Mouse (Mus musculus) heart, embryonic 14.5 days (tissue): Measurements from ENCODE around the gene Spdef. TPM values are rescaled to one million over a fixed set of nuclear protein-coding genes. Genes with fewer than 3 reads are reported as not detected.

Source experiments
- ATAC-seq: fragments of 200-750 bp; cut with Nextera tagmentation; 2 replicates; pipeline ENCODE4 v1.8.0; 2017; ENCODE audit warnings: low read depth, moderate TSS enrichment; ENCODE audit not compliant: insufficient number of reproducible peaks, insufficient read depth, low FRiP score
- H3K27ac ChIP-seq, 2 experiments: fragments of 200-500 bp in 1 of 2; fragments of 300-500 bp in 1 of 2; sonication (generic) in 1 of 2; replicated peaks in 1 of 2; 2 replicates each; pipeline ENCODE4 v1.5.1; 2012 to 2014; ENCODE audit warnings: low read depth in 2 of 2, low read length in 2 of 2, control low read depth in 1 of 2, mild to moderate bottlenecking in 1 of 2, mixed read lengths in 1 of 2; ENCODE audit not compliant: control insufficient read depth in 1 of 2, insufficient read depth in 1 of 2
- H3K27me3 ChIP-seq: fragments of 300-500 bp; sonication (generic); 2 replicates; pipeline ENCODE4 v1.6.1; 2014; ENCODE audit warnings: mild to moderate bottlenecking, low read length, control low read depth; ENCODE audit not compliant: control insufficient read depth, insufficient read depth
- H3K36me3 ChIP-seq: fragments of 300-500 bp; sonication (generic); 2 replicates; pipeline ENCODE4 v1.6.1; 2014; ENCODE audit warnings: mild to moderate bottlenecking, control low read depth, low read length, mixed read lengths; ENCODE audit not compliant: control insufficient read depth, insufficient read depth
- H3K4me1 ChIP-seq, 2 experiments: fragments of 200-500 bp in 1 of 2; fragments of 300-500 bp in 1 of 2; sonication (generic) in 1 of 2; 2 replicates each; pipeline ENCODE4 v1.6.1; 2012 to 2014; ENCODE audit warnings: low read length in 2 of 2, control low read depth in 1 of 2, mixed read lengths in 1 of 2; ENCODE audit not compliant: control insufficient read depth in 2 of 2, insufficient read depth in 2 of 2
- H3K4me2 ChIP-seq: fragments of 300-500 bp; sonication (generic); 2 replicates; pipeline ENCODE4 v1.6.1; 2014; ENCODE audit warnings: mild to moderate bottlenecking, low read length
- H3K4me3 ChIP-seq, 2 experiments: fragments of 200-500 bp in 1 of 2; fragments of 300-500 bp in 1 of 2; sonication (generic) in 1 of 2; 2 replicates each; pipeline ENCODE4 v1.5.1; 2012 to 2014; ENCODE audit warnings: low read length in 2 of 2, mild to moderate bottlenecking in 2 of 2, control low read depth in 1 of 2, low read depth in 1 of 2, moderate library complexity in 1 of 2; ENCODE audit not compliant: control insufficient read depth in 1 of 2, insufficient read depth in 1 of 2
- H3K9ac ChIP-seq: fragments of 300-500 bp; sonication (generic); 2 replicates; pipeline ENCODE4 v1.6.1; 2014; ENCODE audit warnings: mild to moderate bottlenecking, low read length
- H3K9me3 ChIP-seq: fragments of 300-500 bp; sonication (generic); 2 replicates; pipeline ENCODE4 v1.6.1; 2016; ENCODE audit warnings: low read length, control low read depth; ENCODE audit not compliant: control insufficient read depth
- WGBS: fragments of 180-500 bp; shearing (Covaris S2); extraction: QIAGEN DNeasy Blood & Tissue Kit; methylation state at CpG from one replicate; pipeline ENCODE4 v1.1.7; 2014; 5-methylcytosine and 5-hydroxymethylcytosine counted together
- polyA plus RNA-seq: library from polyadenylated mRNA; unstranded; fragments of >200 nt; fragmentation: Nextera tagmentation; extraction: Ambion mirVana; gene quantifications from 2 replicates; pipeline ENCODE4 v1.2.1, GENCODE M21; 2014

Spdef gene
- polyA plus RNA-seq, 1 experiment from 2014 or later = 0.14 TPM

DNA sequence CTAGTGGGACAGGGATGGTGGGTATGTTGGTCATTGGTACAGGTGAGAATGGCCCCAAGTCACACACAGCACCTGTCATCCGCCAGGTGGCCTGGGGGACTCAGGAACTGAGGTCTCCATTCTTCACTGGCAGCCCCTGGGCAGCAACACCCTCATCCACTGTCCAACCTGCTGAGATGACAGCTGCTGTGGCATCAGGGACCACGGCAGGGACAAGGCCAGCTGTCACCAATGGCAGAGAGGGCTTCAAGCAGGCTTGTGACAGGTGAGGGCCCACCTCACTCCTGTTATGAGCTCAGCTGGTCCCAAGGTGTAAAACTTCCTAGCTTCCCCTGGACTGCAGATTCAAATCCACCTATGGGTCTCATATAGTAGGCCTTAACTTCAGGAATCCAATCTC, 19.4 kb upstream of the Spdef start:
- H3K4me3 ChIP-seq = no peak overlapping the region
- H3K4me1 ChIP-seq = no peaks in the 10 kb centered on the region; a peak in 1 of 4 replicates
- H3K27ac ChIP-seq = no peak overlapping the region
- no peaks in the 10 kb centered on the region for H3K9me3 ChIP-seq
- no peak overlapping the region for H3K4me2 ChIP-seq
- no peak for ATAC-seq
- H3K36me3 ChIP-seq = peaks cover 4% of the 10 kb centered on the region
- H3K27me3 ChIP-seq = no peaks in the 10 kb centered on the region
- WGBS = 96% methylated on average over 2 of the region's 2 CpGs
- no peak overlapping the region for H3K9ac ChIP-seq

DNA sequence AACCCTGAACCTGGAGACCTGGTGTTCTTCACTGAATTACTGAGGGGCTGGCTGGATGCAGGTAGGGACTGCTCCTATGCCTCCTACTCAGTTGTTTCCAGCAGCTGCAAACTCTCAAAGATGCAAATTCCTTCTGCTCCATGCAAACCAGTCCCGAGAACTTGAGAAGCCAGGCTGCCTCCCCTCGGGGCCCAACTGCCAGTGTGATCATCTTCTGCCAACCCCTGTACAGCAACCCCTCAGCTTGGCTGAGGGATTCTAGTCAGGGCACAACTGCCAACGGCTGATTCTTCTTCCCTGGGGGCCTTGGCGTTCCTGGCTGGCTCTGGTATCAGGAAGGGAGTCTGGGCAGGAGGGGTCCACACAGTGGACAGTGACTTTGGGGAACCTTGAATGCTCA, 17.7 kb upstream of the Spdef start:
- Histone ChIP-seq H3K4me3 (no peak overlapping the region), H3K9me3 (no peaks in the 10 kb centered on the region), H3K4me1 (peaks cover 0 to 2% of the 10 kb centered on the region in 2 experiments; a peak in 1 of 4 replicates), H3K36me3 (no peaks in the 10 kb centered on the region), H3K4me2 (no peak overlapping the region), H3K27me3 (no peaks in the 10 kb centered on the region), H3K9ac (no peak overlapping the region), H3K27ac (no peak overlapping the region)
- WGBS = 57% methylated on average over 4 of the region's 4 CpGs
- no peak for ATAC-seq

DNA sequence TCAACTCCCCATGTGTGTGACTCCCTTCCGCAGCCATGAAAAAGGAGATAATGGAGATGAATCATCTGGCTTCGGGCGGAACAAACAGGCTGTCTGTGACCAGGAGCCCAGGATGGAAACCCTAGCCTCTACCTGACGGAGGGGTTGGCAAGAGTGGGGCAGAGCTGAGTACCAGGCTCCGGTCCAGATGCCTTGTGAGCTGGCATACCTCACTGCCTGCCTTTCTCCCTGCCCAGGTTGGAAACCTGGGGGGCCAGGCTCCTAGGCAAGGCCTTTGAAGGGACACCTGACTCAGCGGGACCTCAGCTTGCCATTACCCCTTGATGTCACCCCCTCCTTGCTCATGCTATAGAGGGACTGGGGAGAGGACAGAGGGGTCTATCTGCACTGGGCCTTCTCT, 12.2 kb upstream of the Spdef start:
- no peaks in the 10 kb centered on the region for H3K9me3 ChIP-seq
- no peaks in the 10 kb centered on the region for H3K27me3 ChIP-seq
- no peak overlapping the region for H3K27ac ChIP-seq
- H3K4me2 ChIP-seq = no peak overlapping the region
- peaks cover 0 to 2% of the 10 kb centered on the region in 2 experiments; a peak in 1 of 4 replicates for H3K4me1 ChIP-seq
- H3K36me3 ChIP-seq = no peaks in the 10 kb centered on the region
- no peak overlapping the region for H3K9ac ChIP-seq
- no peak overlapping the region for H3K4me3 ChIP-seq
- 82% methylated on average over 6 of the region's 6 CpGs for WGBS
- no peak for ATAC-seq

DNA sequence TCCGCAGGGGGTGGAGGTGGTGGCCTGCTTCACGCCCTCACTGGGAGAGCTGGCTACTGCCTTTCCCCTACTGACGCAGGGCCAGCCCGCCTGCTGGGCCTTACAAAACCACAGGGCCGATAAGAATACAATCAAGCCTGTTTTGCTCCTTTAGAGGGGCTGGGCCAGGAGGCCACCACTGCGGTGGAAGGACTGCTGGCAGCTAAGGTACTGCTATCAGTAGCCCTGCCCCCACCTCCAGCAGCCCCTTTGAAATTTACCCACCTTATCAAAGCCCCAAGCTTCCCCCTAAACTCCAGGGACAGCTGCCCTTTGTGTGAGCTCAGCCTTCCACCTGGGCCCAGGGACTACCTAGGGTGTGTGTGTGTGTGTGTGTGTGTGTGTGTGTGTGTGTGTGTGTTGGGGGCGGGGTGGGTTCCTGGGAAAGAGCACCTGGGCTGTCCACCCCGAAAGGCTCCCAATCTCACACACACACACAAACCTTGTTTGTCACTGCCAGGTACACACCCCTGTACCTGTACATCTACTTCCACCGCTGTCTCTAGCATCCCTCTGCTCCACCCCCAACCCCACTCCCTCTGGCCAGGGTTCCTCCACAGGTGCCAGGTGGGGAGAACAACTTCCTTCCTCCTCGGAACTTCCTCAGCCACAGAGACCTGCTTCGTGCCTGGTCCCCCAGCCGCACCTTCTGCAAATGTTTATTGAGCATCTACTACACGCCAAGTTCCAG, 5.8 kb upstream of the Spdef start:
- H3K27me3 ChIP-seq = no peaks in the 10 kb centered on the region
- H3K9me3 ChIP-seq = no peaks in the 10 kb centered on the region
- no peak overlapping the region for H3K27ac ChIP-seq
- 18% methylated on average over 13 of the region's 13 CpGs for WGBS
- no peak overlapping the region for H3K9ac ChIP-seq
- ATAC-seq = no peak
- H3K4me3 ChIP-seq = no peak overlapping the region
- H3K36me3 ChIP-seq = no peaks in the 10 kb centered on the region
- peaks cover 9 to 14% of the 10 kb centered on the region in 2 experiments; a peak in 3 of 4 replicates for H3K4me1 ChIP-seq
- no peak overlapping the region for H3K4me2 ChIP-seq

DNA sequence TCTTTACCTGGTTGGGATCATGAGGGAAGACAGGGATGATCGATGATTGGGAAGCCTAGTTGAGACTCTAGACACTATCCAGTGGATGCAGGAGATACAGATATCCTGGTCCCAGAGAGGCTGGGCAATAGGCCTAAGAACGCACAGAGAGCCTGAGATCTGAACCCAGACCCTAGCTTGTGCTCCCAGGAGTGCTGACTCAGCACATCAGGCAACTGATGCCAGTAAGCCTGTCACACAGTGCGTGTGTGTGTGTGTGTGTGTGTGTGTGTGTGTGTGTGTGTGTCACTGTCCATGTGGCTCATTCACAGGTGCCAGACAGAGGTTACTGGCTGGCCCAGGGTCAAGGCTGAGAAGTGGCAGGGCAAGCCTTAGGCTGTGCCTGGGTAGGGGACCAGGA, 3.9 kb upstream of the Spdef start:
- H3K27me3 ChIP-seq = no peaks in the 10 kb centered on the region
- H3K9me3 ChIP-seq = no peaks in the 10 kb centered on the region
- 72% methylated on average over 2 of the region's 3 CpGs for WGBS
- no peak overlapping the region for H3K4me3 ChIP-seq
- H3K36me3 ChIP-seq = no peaks in the 10 kb centered on the region
- ATAC-seq = no peak
- no peak overlapping the region for H3K4me2 ChIP-seq
- peaks cover 9 to 14% of the 10 kb centered on the region in 2 experiments; a peak in 3 of 4 replicates for H3K4me1 ChIP-seq
- H3K27ac ChIP-seq = no peak overlapping the region
- no peak overlapping the region for H3K9ac ChIP-seq

DNA sequence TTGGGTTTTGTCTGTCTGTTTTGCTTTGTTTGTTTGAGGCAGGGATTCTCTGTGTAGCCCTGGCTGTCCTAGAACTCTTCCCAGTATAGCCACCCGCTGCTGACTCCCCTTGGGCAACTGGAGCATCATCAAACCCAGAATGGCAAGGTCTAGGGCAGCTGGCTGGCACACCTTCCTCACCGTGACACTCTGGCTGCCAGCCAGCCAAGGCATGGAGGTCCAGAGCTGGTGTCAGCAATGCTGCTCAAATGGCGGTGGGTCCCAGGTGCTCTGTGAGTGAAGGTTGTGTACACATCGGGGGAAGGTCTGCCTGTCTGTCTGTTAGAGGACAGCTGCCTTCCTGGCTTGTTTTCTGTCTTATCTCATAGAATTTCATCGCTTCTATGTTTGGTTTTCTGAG, 3.4 kb upstream of the Spdef start:
- 51% methylated on average over 5 of the region's 5 CpGs for WGBS
- H3K36me3 ChIP-seq = no peaks in the 10 kb centered on the region
- H3K27me3 ChIP-seq = no peaks in the 10 kb centered on the region
- no peak overlapping the region for H3K9ac ChIP-seq
- no peak overlapping the region for H3K4me3 ChIP-seq
- H3K27ac ChIP-seq = no peak overlapping the region
- peaks cover 9 to 14% of the 10 kb centered on the region in 2 experiments; a peak in 3 of 4 replicates for H3K4me1 ChIP-seq
- no peak overlapping the region for H3K4me2 ChIP-seq
- ATAC-seq = no peak
- no peaks in the 10 kb centered on the region for H3K9me3 ChIP-seq

DNA sequence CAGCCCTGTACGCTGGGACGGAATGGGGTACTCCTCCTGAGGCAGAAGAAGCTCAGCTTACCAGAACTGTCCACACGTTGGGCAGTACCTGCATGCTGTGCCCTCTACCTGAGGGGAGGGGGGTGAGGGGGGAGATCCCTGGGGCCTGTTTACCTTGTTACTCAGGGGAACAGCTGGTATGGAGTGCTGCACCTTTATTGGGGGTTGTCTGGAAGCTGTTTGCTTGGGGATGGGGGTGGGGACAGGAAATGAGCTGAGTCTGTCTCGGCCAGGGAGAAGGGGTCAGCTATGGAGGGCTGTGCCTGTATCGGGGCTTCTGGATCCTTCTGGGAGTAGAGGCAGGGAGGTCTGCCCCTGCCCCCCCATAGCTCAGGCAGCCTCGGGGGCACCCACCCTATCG, 2.2 kb downstream of the Spdef start:
- Histone ChIP-seq H3K4me3 (no peak overlapping the region), H3K9ac (no peak overlapping the region), H3K36me3 (no peaks in the 10 kb centered on the region), H3K27me3 (peaks cover 11% of the 10 kb centered on the region), H3K27ac (no peak overlapping the region), H3K4me2 (no peak overlapping the region), H3K9me3 (no peaks in the 10 kb centered on the region), H3K4me1 (no peaks in the 10 kb centered on the region)
- no peak for ATAC-seq
- 53% methylated on average over 7 of the region's 7 CpGs for WGBS

DNA sequence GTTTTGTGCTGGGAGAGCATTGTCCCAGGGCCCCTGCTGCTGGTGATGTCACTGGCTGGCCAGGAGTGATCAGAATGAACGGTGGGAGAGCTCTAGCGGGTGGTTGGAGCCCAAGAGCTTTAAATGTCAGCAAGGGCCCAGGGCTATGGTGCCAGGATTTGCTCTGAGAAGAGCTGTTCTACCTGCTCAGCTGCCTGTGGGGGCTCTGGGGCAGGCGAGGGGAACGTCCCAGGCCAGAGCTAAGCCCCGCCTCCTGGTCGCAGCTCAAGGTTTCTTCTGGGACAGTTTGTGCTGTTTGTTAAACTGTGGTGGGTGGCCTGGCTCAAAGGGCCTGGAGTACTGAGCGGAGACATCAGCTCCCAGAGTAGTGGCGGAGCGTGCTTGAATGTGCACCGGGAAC, 3.3 kb downstream of the Spdef start:
- Histone ChIP-seq H3K4me1 (no peaks in the 10 kb centered on the region), H3K4me3 (no peak overlapping the region), H3K27ac (no peak overlapping the region), H3K4me2 (no peak overlapping the region), H3K9me3 (no peaks in the 10 kb centered on the region), H3K36me3 (no peaks in the 10 kb centered on the region), H3K27me3 (peaks cover 19% of the 10 kb centered on the region), H3K9ac (no peak overlapping the region)
- ATAC-seq = no peak
- WGBS = 26% methylated on average over 10 of the region's 10 CpGs
